Mouse (Mus musculus) embryonic facial prominence, embryonic 13.5 days (tissue): ENCODE data around the gene Zmynd8. TPM values are rescaled to one million over a fixed set of nuclear protein-coding genes. Genes with fewer than 3 reads are reported as not detected.
A peak's percentile ranks its signal among the peaks of the same experiment; 100 is the strongest.

Source experiments
- ATAC-seq: fragments of 200-750 bp; cut with Nextera tagmentation; 2 replicates; pipeline ENCODE4 v1.8.0; 2017; ENCODE audit warnings: low read depth; ENCODE audit not compliant: insufficient number of reproducible peaks, insufficient read depth, low FRiP score, low TSS enrichment
- H3K27ac ChIP-seq: fragments of 300-500 bp; sonication (generic); 2 replicates; pipeline ENCODE4 v1.5.1; 2015; ENCODE audit warnings: moderate library complexity, mild to moderate bottlenecking, inconsistent platforms
- H3K27me3 ChIP-seq: fragments of 300-500 bp; sonication (generic); 2 replicates; pipeline ENCODE4 v1.6.1; 2015; ENCODE audit warnings: mild to moderate bottlenecking, inconsistent platforms
- H3K36me3 ChIP-seq: fragments of 300-500 bp; sonication (generic); 2 replicates; pipeline ENCODE4 v1.6.1; 2015; ENCODE audit warnings: mild to moderate bottlenecking, inconsistent platforms
- H3K4me1 ChIP-seq: fragments of 300-500 bp; sonication (generic); 2 replicates; pipeline ENCODE4 v1.6.1; 2015; ENCODE audit warnings: inconsistent platforms
- H3K4me2 ChIP-seq: fragments of 300-500 bp; sonication (generic); 2 replicates; pipeline ENCODE4 v1.6.1; 2015; ENCODE audit warnings: moderate library complexity, mild to moderate bottlenecking, inconsistent platforms
- H3K4me3 ChIP-seq: fragments of 300-500 bp; sonication (generic); 2 replicates; pipeline ENCODE4 v1.5.1; 2015; ENCODE audit warnings: mild to moderate bottlenecking, inconsistent platforms
- H3K9ac ChIP-seq: fragments of 300-500 bp; sonication (generic); 2 replicates; pipeline ENCODE4 v1.6.1; 2015; ENCODE audit warnings: mild to moderate bottlenecking, inconsistent platforms
- H3K9me3 ChIP-seq: fragments of 300-500 bp; sonication (generic); 2 replicates; pipeline ENCODE4 v1.6.1; 2016; ENCODE audit warnings: inconsistent platforms
- WGBS: fragments of 180-500 bp; shearing (Covaris S2); methylation state at CpG from one replicate; pipeline ENCODE4 v1.1.7; 2015; ENCODE audit warnings: mixed read lengths; 5-methylcytosine and 5-hydroxymethylcytosine counted together
- polyA plus RNA-seq: library from polyadenylated mRNA; unstranded; fragments of >200 nt; fragmentation: Nextera tagmentation; extraction: Ambion mirVana; gene quantifications from 2 replicates; pipeline ENCODE4 v1.2.1, GENCODE M21; 2015

Gene Zmynd8
- polyA plus RNA-seq, 1 experiment from 2014 or later = 61.4 TPM

GRCm38 (mm10) chr2:165895687-165896086 is 3.1 kb downstream of the Zmynd8 start:
- 81% methylated on average over 4 of the region's 4 CpGs for WGBS
- Histone ChIP-seq H3K9me3 (no peaks in the 10 kb centered on the region), H3K4me3 (no peak overlapping the region), H3K4me2 (no peak overlapping the region), H3K27ac (peak overlapping the region; percentile 68; the same call in 1 of the 2 replicates), H3K4me1 (peaks cover 36% of the 10 kb centered on the region), H3K9ac (0 out of 2 replicates have a peak overlapping the region, but pooled peaks have one; percentile 36), H3K27me3 (no peaks in the 10 kb centered on the region), H3K36me3 (no peaks in the 10 kb centered on the region)
- no peak for ATAC-seq

DNA sequence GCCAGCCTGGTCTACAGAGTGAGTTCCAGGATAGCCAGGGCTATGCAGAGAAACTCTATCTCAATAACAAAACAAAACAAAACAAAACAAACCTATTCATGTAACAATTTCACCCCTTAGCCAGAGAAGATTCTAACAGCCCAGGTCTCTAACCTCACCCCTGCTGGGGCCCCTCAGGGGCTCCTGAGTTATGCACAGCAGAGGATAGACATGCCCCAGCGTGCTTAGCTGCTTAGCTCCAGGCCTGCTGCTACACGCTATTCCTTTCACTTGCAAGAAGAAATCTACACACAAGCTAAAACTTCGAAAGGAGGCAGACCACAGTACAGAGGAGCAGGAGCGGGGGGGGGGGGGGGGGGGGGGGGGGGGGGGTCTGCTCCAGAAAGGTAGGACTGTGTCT is 4.3 kb downstream of the Zmynd8 start:
- ATAC-seq = no peak; the same call in 1 of the 2 replicates
- Histone ChIP-seq H3K4me2 (no peak overlapping the region), H3K9ac (no peak overlapping the region), H3K27me3 (no peaks in the 10 kb centered on the region), H3K27ac (peak overlapping the region; percentile 49; the same call in 1 of the 2 replicates), H3K4me3 (no peak overlapping the region), H3K4me1 (peaks cover 24% of the 10 kb centered on the region), H3K9me3 (no peaks in the 10 kb centered on the region), H3K36me3 (no peaks in the 10 kb centered on the region)
- WGBS = 30% methylated on average over 3 of the region's 4 CpGs

DNA sequence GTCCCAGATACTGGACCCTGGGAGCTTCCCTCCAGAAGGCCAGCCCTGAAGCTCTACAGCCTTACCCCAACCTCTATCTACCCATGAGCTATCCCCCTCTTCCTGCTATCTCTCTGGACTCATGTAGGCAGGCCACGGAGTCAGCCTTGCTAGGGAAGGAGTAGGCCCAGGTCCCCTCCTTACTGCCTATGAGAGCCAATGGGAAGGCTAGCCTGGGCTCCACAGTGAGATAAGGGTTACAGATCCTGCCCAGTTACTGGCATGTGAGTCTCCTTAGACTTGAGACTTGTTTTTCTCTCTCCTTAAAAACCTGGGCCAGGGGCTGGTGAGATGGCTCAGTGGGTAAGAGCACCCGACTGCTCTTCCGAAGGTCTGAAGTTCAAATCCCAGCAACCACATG is 5.6 kb downstream of the Zmynd8 start:
- H3K4me1 ChIP-seq = peaks cover 27% of the 10 kb centered on the region
- no peak overlapping the region for H3K4me2 ChIP-seq
- no peaks in the 10 kb centered on the region for H3K36me3 ChIP-seq
- no peak overlapping the region for H3K4me3 ChIP-seq
- H3K9ac ChIP-seq = no peak overlapping the region
- H3K27me3 ChIP-seq = no peaks in the 10 kb centered on the region
- H3K9me3 ChIP-seq = no peaks in the 10 kb centered on the region
- H3K27ac ChIP-seq = no peak overlapping the region
- ATAC-seq = no peak
- 88% methylated on average over 3 of the region's 3 CpGs for WGBS

GRCm38 (mm10) chr2:165892626-165893025 is 6.2 kb downstream of the Zmynd8 start:
- Histone ChIP-seq H3K27ac (no peak overlapping the region), H3K9me3 (no peaks in the 10 kb centered on the region), H3K9ac (no peak overlapping the region), H3K4me1 (peaks cover 33% of the 10 kb centered on the region), H3K4me2 (no peak overlapping the region), H3K36me3 (no peaks in the 10 kb centered on the region), H3K27me3 (no peaks in the 10 kb centered on the region), H3K4me3 (no peak overlapping the region)
- ATAC-seq = no peak
- WGBS = 58% methylated on average over 5 of the region's 5 CpGs

GRCm38 (mm10) chr2:165890401-165890800 is 8.4 kb downstream of the Zmynd8 start:
- no peak overlapping the region for H3K4me2 ChIP-seq
- H3K36me3 ChIP-seq = no peaks in the 10 kb centered on the region
- no peaks in the 10 kb centered on the region for H3K9me3 ChIP-seq
- no peak overlapping the region for H3K9ac ChIP-seq
- WGBS = 77% methylated on average over 10 of the region's 10 CpGs
- no peak for ATAC-seq
- H3K4me3 ChIP-seq = no peak overlapping the region
- no peaks in the 10 kb centered on the region for H3K27me3 ChIP-seq
- peaks cover 46% of the 10 kb centered on the region for H3K4me1 ChIP-seq
- no peak overlapping the region for H3K27ac ChIP-seq

DNA sequence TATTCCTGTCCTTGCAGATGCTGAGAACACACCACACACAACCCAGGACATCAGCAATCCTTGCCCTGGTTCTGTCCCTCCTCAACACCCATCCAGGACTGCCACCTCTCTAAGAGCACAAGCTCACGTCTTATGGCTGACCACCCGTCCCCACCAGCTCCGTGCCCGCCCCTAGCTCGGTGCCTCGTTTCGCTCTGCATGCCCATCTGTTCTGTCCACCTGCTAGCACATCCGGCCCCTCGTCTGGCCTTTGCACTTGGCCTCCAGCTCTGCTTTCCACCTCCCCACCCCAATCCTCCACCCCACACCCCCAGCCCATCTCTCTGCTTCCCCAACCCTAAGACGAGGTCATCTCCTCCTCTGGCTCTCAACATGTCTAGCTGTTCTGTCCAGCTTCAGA is 8.9 kb downstream of the Zmynd8 start:
- H3K4me3 ChIP-seq = no peak overlapping the region
- peaks cover 49% of the 10 kb centered on the region for H3K4me1 ChIP-seq
- no peak for ATAC-seq
- H3K9ac ChIP-seq = no peak overlapping the region
- H3K4me2 ChIP-seq = no peak overlapping the region
- 88% methylated on average over 10 of the region's 10 CpGs for WGBS
- H3K27ac ChIP-seq = no peak overlapping the region
- H3K27me3 ChIP-seq = no peaks in the 10 kb centered on the region
- H3K9me3 ChIP-seq = no peaks in the 10 kb centered on the region
- no peaks in the 10 kb centered on the region for H3K36me3 ChIP-seq

- no peak overlapping the region for H3K9ac ChIP-seq
- 67% methylated on average over 7 of the region's 7 CpGs for WGBS
- no peaks in the 10 kb centered on the region for H3K36me3 ChIP-seq
- no peak overlapping the region for H3K4me3 ChIP-seq
- no peaks in the 10 kb centered on the region for H3K9me3 ChIP-seq
- no peak for ATAC-seq
- H3K4me1 ChIP-seq = peaks cover 52% of the 10 kb centered on the region
- H3K4me2 ChIP-seq = no peak overlapping the region
- peak overlapping the region; percentile 100 for H3K27ac ChIP-seq
- H3K27me3 ChIP-seq = no peaks in the 10 kb centered on the region
These were observed 9.6 kb downstream of the Zmynd8 start for GRCm38 (mm10) chr2:165889266-165889665.

DNA sequence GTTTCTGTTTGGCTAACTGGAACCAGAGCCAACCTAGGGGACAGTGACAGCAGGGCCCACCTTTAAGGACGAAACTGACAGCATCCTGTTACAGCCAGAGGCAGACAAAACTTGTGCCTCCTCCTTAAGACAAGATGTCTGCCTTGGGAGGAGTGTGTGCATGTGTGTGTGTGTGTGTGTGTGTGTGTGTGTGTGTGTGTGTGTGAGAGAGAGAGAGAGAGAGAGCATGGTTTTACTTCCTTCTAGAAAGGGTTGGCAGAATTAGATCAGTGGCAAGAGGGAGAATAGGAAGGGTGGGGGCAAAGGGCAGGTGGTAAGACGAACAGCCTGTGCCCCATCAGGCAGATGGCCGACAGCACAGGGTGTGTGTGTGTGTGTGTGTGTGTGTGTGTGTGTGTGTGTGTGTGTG is 10.0 kb downstream of the Zmynd8 start:
- peaks cover 56% of the 10 kb centered on the region for H3K4me1 ChIP-seq
- H3K27ac ChIP-seq = peak overlapping the region; percentile 100
- peak overlapping the region; percentile 7; the same call in 1 of the 2 replicates for H3K4me2 ChIP-seq
- H3K27me3 ChIP-seq = no peaks in the 10 kb centered on the region
- no peak overlapping the region for H3K4me3 ChIP-seq
- H3K36me3 ChIP-seq = no peaks in the 10 kb centered on the region
- WGBS = 12% methylated on average over 3 of the region's 3 CpGs
- H3K9ac ChIP-seq = peak overlapping the region; percentile 59
- ATAC-seq = no peak
- no peaks in the 10 kb centered on the region for H3K9me3 ChIP-seq

- peaks cover 60% of the 10 kb centered on the region for H3K4me1 ChIP-seq
- no peak overlapping the region for H3K4me3 ChIP-seq
- no peak for ATAC-seq
- H3K36me3 ChIP-seq = no peaks in the 10 kb centered on the region
- H3K4me2 ChIP-seq = peak overlapping the region; percentile 7; the same call in 1 of the 2 replicates
- no peaks in the 10 kb centered on the region for H3K27me3 ChIP-seq
- peak overlapping the region; percentile 59 for H3K9ac ChIP-seq
- H3K9me3 ChIP-seq = no peaks in the 10 kb centered on the region
- whole genome bisulfite sequencing = 7% methylated on average over 13 of the region's 13 CpGs
- H3K27ac ChIP-seq = peak overlapping the region; percentile 100
These were observed 10.4 kb downstream of the Zmynd8 start for GRCm38 (mm10) chr2:165888396-165888795.

DNA sequence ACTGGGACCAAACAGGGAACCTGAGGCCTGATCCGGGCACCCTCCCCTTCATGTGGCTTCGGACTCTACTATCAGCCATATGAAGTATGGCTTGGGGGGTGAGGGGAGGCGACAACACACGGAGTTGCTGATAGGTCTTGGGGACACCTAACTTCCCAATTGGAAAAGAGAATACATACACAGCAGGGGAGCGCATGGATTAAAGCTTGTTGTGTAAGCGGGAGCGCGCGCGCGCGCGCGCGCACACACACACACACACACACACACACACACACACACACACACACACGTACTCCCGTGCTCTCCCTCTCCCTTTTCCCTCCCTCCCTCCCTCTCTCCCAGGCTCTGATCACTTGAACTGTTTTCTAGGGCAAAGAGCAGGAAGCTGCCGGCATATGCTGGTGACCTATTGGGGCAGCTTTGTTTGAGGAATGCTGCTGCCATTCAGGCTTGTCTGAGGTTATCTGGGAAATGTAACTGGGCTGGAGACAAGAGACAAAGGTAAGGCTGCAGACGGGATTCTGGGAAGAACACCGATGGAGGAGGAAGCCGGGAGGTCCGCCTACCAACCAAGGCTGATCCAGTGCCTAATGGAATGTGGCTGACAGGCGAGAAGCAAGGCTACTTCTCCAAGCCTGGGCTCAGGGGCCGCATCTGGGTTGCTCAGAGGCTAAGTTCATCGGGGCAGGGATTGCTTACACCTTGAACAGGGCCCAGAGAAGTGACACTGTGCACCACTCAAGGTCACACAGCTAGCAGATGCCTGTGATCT is 11.8 kb downstream of the Zmynd8 start:
- Histone ChIP-seq H3K27ac (peak overlapping the region; percentile 100), H3K4me1 (peaks cover 74% of the 10 kb centered on the region), H3K4me2 (0 out of 2 replicates have a peak overlapping the region, but pooled peaks have one; percentile 7), H3K36me3 (no peaks in the 10 kb centered on the region), H3K9me3 (no peaks in the 10 kb centered on the region), H3K4me3 (no peak overlapping the region), H3K27me3 (no peaks in the 10 kb centered on the region), H3K9ac (peak overlapping the region; percentile 76; the same call in 1 of the 2 replicates)
- ATAC-seq = no peak
- WGBS = 12% methylated on average over 25 of the region's 25 CpGs

DNA sequence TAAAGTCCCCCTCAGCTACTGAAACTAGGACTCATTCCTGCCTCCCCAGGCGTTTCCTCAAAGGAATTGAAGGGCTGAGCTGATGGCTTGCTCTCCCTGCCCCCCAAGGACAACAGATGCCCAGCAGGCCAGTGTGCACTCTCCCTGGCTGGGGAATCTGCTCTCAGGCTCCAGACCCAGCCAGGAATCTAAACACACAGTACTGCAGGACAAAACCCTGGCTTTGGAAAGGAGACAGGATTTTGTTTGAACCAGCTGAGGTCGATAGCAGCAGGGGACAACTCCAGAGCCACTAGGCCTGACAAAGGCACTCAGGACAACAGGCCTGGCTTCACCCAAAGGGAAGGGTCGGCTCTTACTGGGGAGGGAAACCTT is 12.3 kb downstream of the Zmynd8 start:
- Histone ChIP-seq H3K4me1 (peaks cover 80% of the 10 kb centered on the region), H3K9me3 (no peaks in the 10 kb centered on the region), H3K9ac (peak overlapping the region; percentile 76; the same call in 1 of the 2 replicates), H3K4me3 (no peak overlapping the region), H3K27me3 (no peaks in the 10 kb centered on the region), H3K27ac (peak overlapping the region; percentile 100), H3K36me3 (no peaks in the 10 kb centered on the region), H3K4me2 (no peak overlapping the region)
- no peak for ATAC-seq
- 5% methylated on average over 3 of the region's 3 CpGs for WGBS

GRCm38 (mm10) chr2:165885951-165886320 is 12.9 kb downstream of the Zmynd8 start:
- Histone ChIP-seq H3K9ac (peak overlapping the region; percentile 76), H3K4me1 (peaks cover 85% of the 10 kb centered on the region), H3K27me3 (no peaks in the 10 kb centered on the region), H3K4me3 (no peak overlapping the region), H3K36me3 (no peaks in the 10 kb centered on the region), H3K27ac (peak overlapping the region; percentile 100), H3K9me3 (no peaks in the 10 kb centered on the region), H3K4me2 (no peak overlapping the region)
- no peak for ATAC-seq
- 19% methylated on average over 4 of the region's 4 CpGs for WGBS
